Comparison of ENCODE assay signal across 17 mouse cellular contexts in genomic region chr2:74850036-74850435, GRCm38 (mm10). TPM values are rescaled to one million over a fixed set of nuclear protein-coding genes. Genes with fewer than 3 reads are reported as not detected.
DNase-seq lines count a peak whose midpoint lies in the region; ATAC-seq and TF ChIP-seq lines count a peak whose summit lies in the region.
"Had no signal": no experiment of that assay in that cellular context is flagged by ENCODE, and none has a peak within 500 bp of the region (broad histone marks: within the 10 kb centered on the region; RNA-seq: fewer than 3 reads in every experiment).

No protein-coding gene starts in this region.

- TF ChIP-seq POLR2A in heart, adult 2 months (IDR thresholded peaks at IDR 0.05; ENCODE audit: insufficient read depth, low read depth, low read length): no peak

- 0 out of 2 replicates have a peak, but pooled peaks have one; percentile 16 for TF ChIP-seq EP300 in heart, adult 2 months (IDR thresholded peaks at IDR 0.05; ENCODE audit: insufficient read depth, low read depth, low read length)

- intact Hi-C loops in heart, adult 2 months (cut with DNase I): no loop called here

- H3K36me3 ChIP-seq in heart, adult 2 months (ENCODE audit: control insufficient read depth, insufficient read depth, low read length): no peaks in the 10 kb centered on the region; the same call in 1 of the 2 replicates
- no peaks in the 10 kb centered on the region for H3K36me3 ChIP-seq in heart, embryonic 12.5 days
- H3K36me3 ChIP-seq: intestine, embryonic 15.5 days; limb, embryonic 12.5 days; lung, embryonic 15.5 days; stomach, embryonic 15.5 days had no signal

- no peaks in the 10 kb centered on the region for H3K9me3 ChIP-seq in heart, embryonic 12.5 days (replicated peaks)
- H3K9me3 ChIP-seq: intestine, embryonic 15.5 days; limb, embryonic 12.5 days; lung, embryonic 15.5 days; stomach, embryonic 15.5 days had no signal

- no peak overlapping the region for H3K9ac ChIP-seq in heart, adult 2 months (ENCODE audit: low read depth, low read length)
- no peak overlapping the region for H3K9ac ChIP-seq in heart, embryonic 12.5 days
- H3K9ac ChIP-seq: intestine, embryonic 15.5 days; limb, embryonic 12.5 days; lung, embryonic 15.5 days; stomach, embryonic 15.5 days had no signal

- H3K4me2 ChIP-seq in heart, embryonic 12.5 days: no peak overlapping the region
- H3K4me2 ChIP-seq: intestine, embryonic 15.5 days; limb, embryonic 12.5 days; lung, embryonic 15.5 days; stomach, embryonic 15.5 days had no signal

- no peak for TF ChIP-seq CTCF in heart, adult 2 months (IDR thresholded peaks at IDR 0.05)

- no peaks in the 10 kb centered on the region; the same call in 1 of the 2 replicates for H3K79me2 ChIP-seq in heart, adult 2 months (replicated peaks; ENCODE audit: control insufficient read depth, insufficient read depth, low read length)

- 7% methylated on average over 1 of the region's 1 CpGs for WGBS in heart, adult 2 months
- WGBS in heart, embryonic 12.5 days: 48% methylated on average over 1 of the region's 1 CpGs

- H3K4me3 ChIP-seq in heart, adult 2 months: no peak overlapping the region
- no peak overlapping the region for H3K4me3 ChIP-seq in heart, embryonic 12.5 days
- H3K4me3 ChIP-seq: erythroblast, embryonic 14.5 days; intestine, embryonic 15.5 days; limb, embryonic 12.5 days; lung, embryonic 15.5 days; stomach, embryonic 15.5 days had no signal

- ATAC-seq in heart, embryonic 12.5 days (ENCODE audit: insufficient number of reproducible peaks, low FRiP score): no peak
- ATAC-seq: intestine, embryonic 15.5 days; Patski had no signal

- H3K27ac ChIP-seq in heart, adult 2 months: no peak overlapping the region
- H3K27ac ChIP-seq in heart, embryonic 12.5 days (ENCODE audit: poor library complexity, severe bottlenecking): no peak overlapping the region
- H3K27ac ChIP-seq: intestine, embryonic 15.5 days; limb, embryonic 12.5 days; lung, embryonic 15.5 days; stomach, embryonic 15.5 days had no signal

- H3K27me3 ChIP-seq in heart, adult 2 months (ENCODE audit: control insufficient read depth, insufficient read depth, low read length): no peaks in the 10 kb centered on the region
- no peaks in the 10 kb centered on the region for H3K27me3 ChIP-seq in heart, embryonic 12.5 days (replicated peaks)
- H3K27me3 ChIP-seq: CH12.LX; intestine, embryonic 15.5 days; limb, embryonic 12.5 days; lung, embryonic 15.5 days; Patski; stomach, embryonic 15.5 days had no signal

- peaks cover 2% of the 10 kb centered on the region for H3K4me1 ChIP-seq in heart, adult 2 months (ENCODE audit: control insufficient read depth, insufficient read depth, low read length)
- no peaks in the 10 kb centered on the region for H3K4me1 ChIP-seq in heart, embryonic 12.5 days (replicated peaks)
- H3K4me1 ChIP-seq: intestine, embryonic 15.5 days; limb, embryonic 12.5 days; stomach, embryonic 15.5 days had no signal

- DNase-seq in heart, adult 2 months: peak in 1 of 2 experiments; percentile 28
- DNase-seq in adrenal gland, postnatal 14 days: peak; percentile 13
- DNase-seq in cerebellum, adult 8-10 months: peak; percentile 36
- DNase-seq in heart, postnatal 4 days: peak; percentile 13
- DNase-seq in urinary bladder, adult 2 months (ENCODE audit: low spot score): no peak
- DNase-seq in ovary, adult 18-20 months (ENCODE audit: low spot score): no peak
- DNase-seq: kidney, postnatal 36 days; right cerebral cortex, postnatal 4 days; thymus, postnatal 25 days had no signal

RNA-seq across cellular contexts. Expression of gene Mtx2, which starts 24.4 kb away (rescaled TPM):
- total RNA-seq in heart, adult 2 months (2021): 100 to 1,000 TPM; 110 to 114 TPM
- 82.9 and 112 TPM in 2 replicates for polyA plus RNA-seq in heart, adult 2 months (2012; rRNA removed)
- 154 and 168 TPM in 2 replicates for polyA plus RNA-seq in heart, embryonic 12.5 days (2016; fragmentation: Nextera tagmentation; extraction: Ambion mirVana)
- total RNA-seq in adrenal gland, postnatal 14 days (2021): 99.7 and 107 TPM in 2 replicates
- total RNA-seq in heart, postnatal 4 days (2021): 100 to 1,000 TPM; 133 to 148 TPM
- 46.7 and 52.5 TPM in 2 replicates for polyA plus RNA-seq in urinary bladder, adult 2 months (2012; rRNA removed)

Comparison
In these comparisons a context has a peak if more than half of its experiments do, and no peak if none do; other contexts are left out.
1. DNase-seq: peak in adrenal gland, postnatal 14 days (single experiment), cerebellum, adult 8-10 months (single experiment) and heart, postnatal 4 days (single experiment); none in urinary bladder, adult 2 months (single experiment) and ovary, adult 18-20 months (single experiment).